Mouse (Mus musculus) frontal cortex, postnatal 14 days (tissue): ENCODE data around the gene Olfr720.

ENCODE experiments used
- DNase-seq, 2 experiments: peaks; one replicate each; pipeline ENCODE4 v3.0.0; 2022; ENCODE audit warnings: low spot score in 2 of 2

Gene Olfr720

GRCm38 (mm10) chr14:14186738-14187137, at the start of gene Olfr720:
Gene Olfr720 (minus strand): TSS chr14:14186838.
- no peak for DNase-seq
